Mouse (Mus musculus) liver, embryonic 16.5 days (tissue): Measurements from ENCODE around the gene Slc34a3. TPM values are rescaled to one million over a fixed set of nuclear protein-coding genes. Genes with fewer than 3 reads are reported as not detected.

Experiments used
- ATAC-seq: fragments of 200-750 bp; cut with Nextera tagmentation; 2 replicates; pipeline ENCODE4 v1.8.0; 2017; ENCODE audit warnings: low read depth, mild to moderate bottlenecking, moderate number of reproducible peaks, moderate library complexity
- H3K27ac ChIP-seq: fragments of 300-500 bp; sonication (generic); 2 replicates; pipeline ENCODE4 v1.5.1; 2014; ENCODE audit warnings: mild to moderate bottlenecking, low read length
- H3K27me3 ChIP-seq: fragments of 300-500 bp; sonication (generic); 2 replicates; pipeline ENCODE4 v1.6.1; 2014; ENCODE audit warnings: low read depth, low read length, mixed read lengths; ENCODE audit not compliant: control insufficient read depth, insufficient read depth
- H3K36me3 ChIP-seq: fragments of 300-500 bp; sonication (generic); 2 replicates; pipeline ENCODE4 v1.6.1; 2014; ENCODE audit warnings: mild to moderate bottlenecking; ENCODE audit not compliant: control insufficient read depth, insufficient read depth
- H3K4me1 ChIP-seq: fragments of 300-500 bp; sonication (generic); 2 replicates; pipeline ENCODE4 v1.6.1; 2014; ENCODE audit warnings: low read depth, low read length, mixed read lengths; ENCODE audit not compliant: control insufficient read depth
- H3K4me2 ChIP-seq: fragments of 300-500 bp; sonication (generic); 2 replicates; pipeline ENCODE4 v1.6.1; 2014; ENCODE audit warnings: low read depth, low read length, mixed read lengths
- H3K4me3 ChIP-seq: fragments of 300-500 bp; sonication (generic); 2 replicates; pipeline ENCODE4 v1.5.1; 2014; ENCODE audit warnings: low read depth, mild to moderate bottlenecking, low read length
- H3K9ac ChIP-seq: fragments of 300-500 bp; sonication (generic); 2 replicates; pipeline ENCODE4 v1.6.1; 2014; ENCODE audit warnings: low read depth, low read length
- H3K9me3 ChIP-seq: fragments of 300-500 bp; sonication (generic); replicated peaks from 2 replicates; pipeline ENCODE4 v1.6.1; 2016; ENCODE audit warnings: low read length; ENCODE audit not compliant: control insufficient read depth
- WGBS: fragments of 180-500 bp; shearing (Covaris S2); extraction: QIAGEN DNeasy Blood & Tissue Kit; methylation state at CpG from one replicate; pipeline ENCODE4 v1.1.7; 2014; ENCODE audit not compliant: insufficient replicate concordance; 5-methylcytosine and 5-hydroxymethylcytosine counted together
- polyA plus RNA-seq: library from polyadenylated mRNA; unstranded; fragments of >200 nt; fragmentation: Nextera tagmentation; extraction: Ambion mirVana; gene quantifications from 2 replicates; pipeline ENCODE4 v1.2.1, GENCODE M21; 2015

Slc34a3 gene
- polyA plus RNA-seq, 1 experiment from 2014 or later, result 0.08 TPM

DNA sequence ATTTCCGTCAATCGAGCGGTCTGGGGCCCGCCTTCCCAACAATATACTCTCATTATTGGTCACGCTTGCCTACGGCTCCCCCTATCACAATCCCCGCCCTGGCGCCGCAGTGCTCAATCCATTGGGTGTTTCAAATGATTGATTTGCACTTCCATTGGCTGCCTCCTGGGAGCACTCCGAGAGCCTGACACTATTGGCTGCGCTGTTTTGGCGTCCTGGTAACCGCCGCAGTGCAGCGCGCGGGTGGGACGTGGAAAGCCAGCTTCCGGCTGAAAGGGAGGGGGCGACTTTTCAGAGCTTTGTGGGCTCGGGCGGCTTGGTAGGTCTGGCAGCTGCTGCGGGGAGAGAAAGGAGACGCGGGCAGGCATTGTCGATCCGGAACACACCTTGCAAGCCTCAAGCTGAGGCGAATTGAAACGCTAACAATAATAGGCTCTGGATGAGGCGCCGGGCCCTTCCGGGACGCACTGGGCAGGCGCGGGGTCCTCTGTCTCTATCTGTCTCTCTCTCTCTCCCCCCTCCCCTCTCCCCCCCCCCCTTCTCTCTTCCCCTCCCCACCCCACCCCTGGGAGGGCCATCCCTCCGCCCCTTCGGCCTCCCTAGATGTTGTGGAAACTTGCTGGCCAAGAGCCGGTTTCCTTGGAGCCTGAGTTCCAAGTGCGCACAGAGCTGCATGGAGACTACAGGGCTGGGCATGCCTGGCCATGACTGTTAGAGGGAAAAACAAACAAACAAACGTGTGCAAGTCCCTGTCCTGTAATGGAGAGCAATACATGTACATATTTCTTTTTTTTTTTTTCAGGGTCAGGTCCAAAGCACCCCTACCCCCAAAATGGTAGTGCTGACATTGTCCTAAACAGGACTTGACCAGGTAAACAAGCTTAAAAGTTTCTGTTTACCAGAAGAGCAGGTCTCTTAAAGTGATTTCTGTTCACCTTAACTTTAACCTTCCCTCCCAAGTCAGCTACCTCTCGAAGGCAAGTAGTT, 9.1 kb downstream of the Slc34a3 start:
- H3K9me3 ChIP-seq, result no peaks in the 10 kb centered on the region
- H3K4me2 ChIP-seq, result peak overlapping the region; percentile 73
- H3K27me3 ChIP-seq, result no peaks in the 10 kb centered on the region
- peak; percentile 89 for ATAC-seq
- 2% methylated on average over 41 of the region's 41 CpGs for WGBS
- peak overlapping the region; percentile 83 for H3K9ac ChIP-seq
- H3K36me3 ChIP-seq, result peaks cover 18% of the 10 kb centered on the region
- H3K27ac ChIP-seq, result peak overlapping the region; percentile 99
- H3K4me3 ChIP-seq, result peak overlapping the region; percentile 81
- peaks cover 29% of the 10 kb centered on the region for H3K4me1 ChIP-seq

DNA sequence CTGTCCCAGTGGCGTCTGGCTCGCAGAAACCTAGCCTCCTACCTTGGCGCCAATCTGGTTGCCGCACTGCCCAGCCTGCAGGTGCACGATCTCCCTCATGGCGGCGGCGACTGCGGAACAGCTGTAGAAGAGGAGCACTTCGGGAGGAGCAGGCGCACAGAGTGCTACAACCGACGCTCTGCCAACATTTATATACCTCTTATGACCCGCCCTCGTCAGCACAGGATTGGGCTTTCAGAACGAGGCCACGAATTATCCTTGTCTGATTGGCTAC, 9.7 kb downstream of the Slc34a3 start, which contains the start of gene Tubb4b:
Gene Tubb4b (minus strand): TSS at position 211 of the 274 bp plus-strand sequence.
- no peaks in the 10 kb centered on the region for H3K27me3 ChIP-seq
- no peak for ATAC-seq
- peak within 1 kb of the TSS; percentile 100 for H3K27ac ChIP-seq
- peaks cover 18% of the 10 kb centered on the region for H3K36me3 ChIP-seq
- WGBS, result 0% methylated on average over 17 of the region's 17 CpGs
- H3K4me1 ChIP-seq, result peaks cover 29% of the 10 kb centered on the region
- H3K4me3 ChIP-seq, result peak within 1 kb of the TSS; percentile 81
- peak within 1 kb of the TSS; percentile 93 for H3K9ac ChIP-seq
- peak within 1 kb of the TSS; percentile 73 for H3K4me2 ChIP-seq
- H3K9me3 ChIP-seq, result no peaks in the 10 kb centered on the region

DNA sequence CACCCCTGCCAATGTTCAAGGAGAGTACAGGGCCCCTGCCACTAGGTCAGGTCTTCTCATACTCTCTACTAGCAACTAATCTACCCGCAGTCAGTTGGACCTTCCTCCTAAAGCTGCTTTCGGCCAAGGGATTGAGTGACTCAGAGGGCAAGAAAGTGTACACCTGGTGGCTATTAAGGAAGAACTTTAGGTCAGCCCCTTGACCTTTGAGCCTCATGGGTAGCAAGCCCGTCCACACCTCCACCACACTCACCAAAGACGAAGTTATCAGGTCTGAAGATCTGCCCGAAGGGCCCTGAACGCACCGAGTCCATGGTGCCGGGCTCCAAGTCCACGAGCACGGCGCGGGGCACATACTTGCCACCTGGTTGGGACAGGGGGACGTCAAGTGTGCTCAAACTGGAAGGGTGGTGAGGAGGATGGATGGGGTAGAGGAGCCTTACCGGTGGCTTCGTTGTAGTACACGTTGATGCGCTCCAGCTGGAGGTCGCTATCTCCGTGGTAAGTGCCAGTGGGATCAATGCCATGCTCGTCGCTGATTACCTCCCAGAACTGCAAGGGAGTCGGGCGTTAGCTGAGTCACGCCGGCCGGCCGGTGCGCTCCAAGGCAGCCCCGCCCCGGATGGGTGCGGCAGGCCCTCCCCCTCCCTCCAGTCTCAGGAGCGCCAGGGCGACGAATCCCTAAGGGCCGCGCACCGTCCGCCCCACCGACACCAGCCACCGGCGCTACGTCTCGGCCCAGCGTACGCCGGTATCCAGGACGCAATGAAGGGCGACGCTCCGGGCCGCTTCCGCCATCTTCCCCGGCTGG, 10.3 kb downstream of the Slc34a3 start:
- Histone ChIP-seq H3K4me2 (peak overlapping the region; percentile 71), H3K9ac (peak overlapping the region; percentile 93), H3K36me3 (peaks cover 18% of the 10 kb centered on the region), H3K27ac (peak overlapping the region; percentile 100), H3K4me1 (peaks cover 27% of the 10 kb centered on the region), H3K27me3 (no peaks in the 10 kb centered on the region), H3K4me3 (peak overlapping the region; percentile 81), H3K9me3 (no peaks in the 10 kb centered on the region)
- ATAC-seq, result peak; percentile 75
- under 1% methylated on average over 52 of the region's 53 CpGs for WGBS

DNA sequence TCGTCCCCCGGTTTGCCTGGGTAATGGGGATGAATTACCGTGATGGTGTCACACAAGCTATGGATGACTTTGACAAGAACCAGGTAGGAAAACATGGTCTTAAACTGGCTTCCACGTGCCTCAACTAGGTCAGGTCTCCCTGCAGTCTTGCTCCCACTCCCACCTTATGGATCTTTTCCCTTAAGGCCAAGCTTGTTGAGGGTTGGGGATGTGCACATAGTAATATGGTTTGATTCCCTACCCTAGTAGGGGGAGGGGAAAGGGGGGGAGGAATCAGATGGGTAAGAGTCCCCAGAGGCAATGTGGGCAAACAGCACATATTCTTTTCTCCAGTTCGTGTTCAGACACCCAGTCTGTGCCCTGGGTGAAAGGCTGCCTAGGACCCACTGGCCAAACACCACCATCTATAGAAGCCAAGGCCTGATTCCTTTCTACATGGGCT, 12.8 kb downstream of the Slc34a3 start:
- H3K4me2 ChIP-seq, result no peak overlapping the region

DNA sequence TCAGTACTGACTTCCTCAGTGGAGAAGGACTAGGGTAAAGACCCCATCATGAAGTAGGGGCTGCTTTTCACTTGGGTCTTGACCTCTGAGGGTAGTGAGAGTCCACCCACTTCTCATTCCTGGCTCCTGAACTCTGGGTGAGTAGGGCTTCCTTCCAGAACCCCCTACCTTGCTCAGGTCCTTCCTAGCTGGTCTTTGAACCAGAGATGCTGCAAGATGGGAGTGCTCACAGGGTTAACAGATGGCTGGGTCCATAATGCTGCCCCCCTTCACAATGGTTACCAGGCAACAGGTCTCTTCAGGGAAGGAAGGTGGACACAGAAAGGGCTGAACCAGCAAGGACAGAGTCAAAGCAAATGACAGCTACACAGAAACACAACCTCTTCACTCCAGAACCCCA, 15.7 kb downstream of the Slc34a3 start, which contains the start of gene Fam166a:
Gene Fam166a (plus strand): TSS at position 301 of the 400 bp plus-strand sequence.
- no peaks in the 10 kb centered on the region for H3K27me3 ChIP-seq
- H3K36me3 ChIP-seq, result peaks cover 14% of the 10 kb centered on the region
- ATAC-seq, result no peak
- no peak within 1 kb of the TSS for H3K27ac ChIP-seq
- peaks cover 12% of the 10 kb centered on the region for H3K4me1 ChIP-seq
- H3K4me2 ChIP-seq, result no peak within 1 kb of the TSS
- no peak within 1 kb of the TSS for H3K4me3 ChIP-seq
- H3K9ac ChIP-seq, result no peak within 1 kb of the TSS
- H3K9me3 ChIP-seq, result no peaks in the 10 kb centered on the region

More for the DNA sequence above, 12.8 kb downstream of the Slc34a3 start:
- Histone ChIP-seq H3K27ac (no peak overlapping the region), H3K9me3 (no peaks in the 10 kb centered on the region), H3K4me1 (peaks cover 18% of the 10 kb centered on the region), H3K4me3 (peak overlapping the region; percentile 10; the same call in 1 of the 2 replicates), H3K36me3 (peaks cover 18% of the 10 kb centered on the region), H3K27me3 (no peaks in the 10 kb centered on the region), H3K9ac (no peak overlapping the region)
- WGBS, result 67% methylated on average over 5 of the region's 5 CpGs
- ATAC-seq, result no peak

DNA sequence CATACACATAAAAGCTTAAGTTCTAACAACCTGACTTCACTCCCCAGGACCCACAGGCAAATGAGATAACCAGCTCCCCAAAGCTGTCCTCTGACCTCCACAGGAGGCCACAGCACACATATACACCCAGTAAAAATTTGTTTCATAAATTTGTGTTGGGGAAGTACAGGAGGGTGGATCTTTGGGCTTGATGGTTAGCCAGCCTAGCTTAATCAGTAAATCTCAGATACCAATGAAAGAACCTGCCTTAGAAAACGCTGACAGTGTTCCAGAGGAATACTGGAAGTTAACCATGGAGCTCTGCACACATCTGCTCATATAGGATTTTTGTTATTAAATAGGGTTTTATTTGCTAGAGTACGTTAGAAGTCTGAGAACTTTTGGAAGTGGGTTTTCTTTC, 16.5 kb downstream of the Slc34a3 start:
- no peak for ATAC-seq
- Histone ChIP-seq H3K4me1 (peaks cover 7% of the 10 kb centered on the region), H3K36me3 (peaks cover 10% of the 10 kb centered on the region), H3K9me3 (no peaks in the 10 kb centered on the region), H3K9ac (no peak overlapping the region), H3K27me3 (no peaks in the 10 kb centered on the region), H3K4me2 (no peak overlapping the region), H3K27ac (no peak overlapping the region), H3K4me3 (no peak overlapping the region)
- 51% methylated on average over 2 of the region's 2 CpGs for WGBS

DNA sequence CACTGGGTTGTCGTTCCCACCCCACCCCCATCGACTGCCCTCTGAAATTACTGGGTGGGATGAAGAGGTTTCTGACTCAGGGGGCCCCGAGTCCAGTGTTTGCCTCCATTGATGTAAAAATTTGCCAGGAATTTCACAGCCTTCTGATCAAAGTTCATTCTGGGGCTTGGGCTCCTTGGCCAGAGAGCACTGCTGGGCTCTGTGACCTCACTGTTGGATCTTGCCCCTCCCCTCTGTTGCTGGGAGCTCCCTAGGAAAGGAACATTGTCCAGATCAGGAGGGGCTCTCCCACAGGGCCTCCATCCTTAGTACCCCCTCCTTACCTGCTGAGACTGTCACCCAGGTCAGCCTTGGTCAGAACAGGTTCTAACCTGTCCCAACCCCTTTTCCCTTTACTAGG, 19.7 kb downstream of the Slc34a3 start, which contains the start of gene Stpg3:
Gene Stpg3 (minus strand): TSS at position 194 of the 400 bp plus-strand sequence.
- H3K4me2 ChIP-seq, result no peak within 1 kb of the TSS

DNA sequence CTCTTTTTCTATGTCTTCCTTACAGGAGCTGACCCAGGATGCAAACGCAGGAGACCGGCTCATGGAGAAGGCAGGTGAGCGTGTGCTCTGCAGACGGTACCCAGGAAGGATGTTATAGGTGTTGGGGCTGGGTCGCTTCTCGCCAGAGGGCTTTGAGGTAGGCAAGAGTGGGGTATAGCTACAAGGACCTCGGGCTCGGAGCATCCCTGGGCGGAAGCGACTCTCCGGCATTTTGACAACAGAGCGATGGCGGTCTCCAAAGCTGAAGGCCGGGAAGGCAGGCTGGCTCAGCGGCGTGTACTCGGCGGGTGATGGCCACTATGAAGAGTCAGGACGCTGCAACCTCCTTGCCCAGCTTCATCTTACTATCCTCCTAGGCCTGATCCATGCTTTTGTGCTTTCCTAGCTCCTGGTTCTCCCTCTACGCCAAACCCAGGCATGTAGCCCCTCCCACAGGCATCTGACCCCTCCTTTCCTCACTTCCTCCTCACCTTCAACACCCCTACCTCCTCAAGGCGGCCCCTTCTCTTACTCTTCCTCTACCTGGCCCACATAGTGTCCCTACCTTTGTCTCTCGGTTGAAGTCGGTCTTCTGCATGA, 20.8 kb downstream of the Slc34a3 start:
- Histone ChIP-seq H3K27ac (no peak overlapping the region), H3K9me3 (no peaks in the 10 kb centered on the region), H3K27me3 (no peaks in the 10 kb centered on the region), H3K9ac (no peak overlapping the region), H3K4me2 (no peak overlapping the region), H3K4me3 (no peak overlapping the region), H3K36me3 (no peaks in the 10 kb centered on the region), H3K4me1 (peaks cover 18% of the 10 kb centered on the region)
- no peak for ATAC-seq
- 71% methylated on average over 23 of the region's 23 CpGs for WGBS

More for the DNA sequence above, 19.7 kb downstream of the Slc34a3 start, which contains the start of gene Stpg3:
- no peak for ATAC-seq
- Histone ChIP-seq H3K4me3 (no peak within 1 kb of the TSS), H3K27me3 (no peaks in the 10 kb centered on the region), H3K4me1 (peaks cover 18% of the 10 kb centered on the region), H3K36me3 (no peaks in the 10 kb centered on the region), H3K9ac (no peak within 1 kb of the TSS), H3K27ac (no peak within 1 kb of the TSS), H3K9me3 (no peaks in the 10 kb centered on the region)
- WGBS, result 59% methylated on average over 3 of the region's 3 CpGs
